Mouse (Mus musculus): ENCODE results near the gene Tgfbi.

The Tgfbi gene

GRCm38 (mm10) chr13:56634920-56635319 lies 25.6 kb downstream of the Tgfbi start:
- DNase-seq (ENCODE audit: low read depth, low spot score) = no peak

GRCm38 (mm10) chr13:56637027-56637426 lies 27.7 kb downstream of the Tgfbi start:
- DNase-seq (ENCODE audit: low read depth, low spot score) = no peak

- DNase-seq (ENCODE audit: low read depth, low spot score) = peak; percentile 35
Observed at GRCm38 (mm10) chr13:56641746-56642145, 32.4 kb downstream of the Tgfbi start.

- no peak for DNase-seq (ENCODE audit: low read depth, low spot score)
Observed at GRCm38 (mm10) chr13:56644031-56644430, 34.7 kb downstream of the Tgfbi start.

GRCm38 (mm10) chr13:56645744-56646143 lies 36.4 kb downstream of the Tgfbi start:
- no peak for DNase-seq (ENCODE audit: low read depth, low spot score)

- peak; percentile 65 for DNase-seq (ENCODE audit: low read depth, low spot score)
Observed at GRCm38 (mm10) chr13:56647597-56648405, 38.5 kb downstream of the Tgfbi start.

- no peak for DNase-seq (ENCODE audit: low read depth, low spot score)
Observed at GRCm38 (mm10) chr13:56650020-56650419, 40.7 kb downstream of the Tgfbi start.

GRCm38 (mm10) chr13:56652381-56652780 lies 43.1 kb downstream of the Tgfbi start:
- no peak for DNase-seq (ENCODE audit: low read depth, low spot score)

- DNase-seq (ENCODE audit: low read depth, low spot score) = peak; percentile 68
Observed at GRCm38 (mm10) chr13:56654176-56654575, 44.9 kb downstream of the Tgfbi start.

- peak; percentile 74 for DNase-seq (ENCODE audit: low read depth, low spot score)
Observed at GRCm38 (mm10) chr13:56657946-56658512, 48.7 kb downstream of the Tgfbi start.

GRCm38 (mm10) chr13:56658931-56659330 lies 49.6 kb downstream of the Tgfbi start:
- no peak for DNase-seq (ENCODE audit: low read depth, low spot score)

GRCm38 (mm10) chr13:56661914-56662621 lies 52.7 kb downstream of the Tgfbi start:
- DNase-seq (ENCODE audit: low read depth, low spot score) = no peak

GRCm38 (mm10) chr13:56664256-56665170 lies 55.2 kb downstream of the Tgfbi start:
- DNase-seq (ENCODE audit: low read depth, low spot score) = no peak

GRCm38 (mm10) chr13:56671206-56671605 lies 61.9 kb downstream of the Tgfbi start:
- DNase-seq (ENCODE audit: low read depth, low spot score) = no peak

GRCm38 (mm10) chr13:56677731-56678130 lies 68.4 kb downstream of the Tgfbi start:
- no peak for DNase-seq (ENCODE audit: low read depth, low spot score)

- DNase-seq (ENCODE audit: low read depth, low spot score) = no peak
Observed at GRCm38 (mm10) chr13:56678188-56678787, 69.0 kb downstream of the Tgfbi start.

- no peak for DNase-seq (ENCODE audit: low read depth, low spot score)
Observed at GRCm38 (mm10) chr13:56678826-56679504, 69.6 kb downstream of the Tgfbi start.

GRCm38 (mm10) chr13:56681924-56682323 lies 72.6 kb downstream of the Tgfbi start:
- DNase-seq (ENCODE audit: low read depth, low spot score) = no peak

GRCm38 (mm10) chr13:56682326-56682725 lies 73.0 kb downstream of the Tgfbi start:
- peak; percentile 91 for DNase-seq (ENCODE audit: low read depth, low spot score)

- DNase-seq (ENCODE audit: low read depth, low spot score) = no peak
Observed at GRCm38 (mm10) chr13:56683306-56683705, 74.0 kb downstream of the Tgfbi start.

Measured in ZHBTc4 (cell line).